Mouse (Mus musculus) intestine, embryonic 15.5 days (tissue): ENCODE data around the gene Chd9. TPM values are rescaled to one million over a fixed set of nuclear protein-coding genes. Genes with fewer than 3 reads are reported as not detected.

Source experiments
- ATAC-seq: fragments of 200-750 bp; cut with Nextera tagmentation; 2 replicates; pipeline ENCODE4 v1.8.0; 2017; ENCODE audit warnings: moderate TSS enrichment, moderate library complexity
- H3K27ac ChIP-seq: fragments of 300-500 bp; sonication (generic); 2 replicates; pipeline ENCODE4 v1.5.1; 2015; ENCODE audit warnings: mild to moderate bottlenecking, inconsistent platforms
- H3K27me3 ChIP-seq: fragments of 300-500 bp; sonication (generic); replicated peaks from 2 replicates; pipeline ENCODE4 v1.6.1; 2015; ENCODE audit warnings: inconsistent platforms
- H3K36me3 ChIP-seq: fragments of 300-500 bp; sonication (generic); 2 replicates; pipeline ENCODE4 v1.6.1; 2015; ENCODE audit warnings: inconsistent platforms
- H3K4me1 ChIP-seq: fragments of 300-500 bp; sonication (generic); replicated peaks from 2 replicates; pipeline ENCODE4 v1.6.1; 2015; ENCODE audit warnings: inconsistent platforms
- H3K4me2 ChIP-seq: fragments of 300-500 bp; sonication (generic); replicated peaks from 2 replicates; pipeline ENCODE4 v1.6.1; 2015; ENCODE audit warnings: mild to moderate bottlenecking, inconsistent platforms
- H3K4me3 ChIP-seq: fragments of 300-500 bp; sonication (generic); replicated peaks from 2 replicates; pipeline ENCODE4 v1.5.1; 2015; ENCODE audit warnings: inconsistent platforms
- H3K9ac ChIP-seq: fragments of 300-500 bp; sonication (generic); 2 replicates; pipeline ENCODE4 v1.6.1; 2015; ENCODE audit warnings: inconsistent platforms
- H3K9me3 ChIP-seq: fragments of 300-500 bp; sonication (generic); 2 replicates; pipeline ENCODE4 v1.6.1; 2016; ENCODE audit warnings: inconsistent platforms
- WGBS: fragments of 180-500 bp; shearing (Covaris S2); methylation state at CpG from one replicate; pipeline ENCODE4 v1.1.7; 2015; 5-methylcytosine and 5-hydroxymethylcytosine counted together
- polyA plus RNA-seq: library from polyadenylated mRNA; unstranded; fragments of >200 nt; fragmentation: Nextera tagmentation; extraction: Ambion mirVana; gene quantifications from 2 replicates; pipeline ENCODE4 v1.2.1, GENCODE M21; 2015

Chd9 gene
- polyA plus RNA-seq, 1 experiment from 2014 or later = 154 TPM

- WGBS = 70% methylated on average over 4 of the region's 4 CpGs
- Histone ChIP-seq H3K27ac (no peak overlapping the region), H3K36me3 (no peaks in the 10 kb centered on the region), H3K9ac (no peak overlapping the region), H3K9me3 (no peaks in the 10 kb centered on the region), H3K4me1 (no peaks in the 10 kb centered on the region), H3K4me3 (no peak overlapping the region), H3K4me2 (no peak overlapping the region), H3K27me3 (no peaks in the 10 kb centered on the region)
- ATAC-seq = no peak
These were observed 115.6 kb downstream of the Chd9 start for GRCm38 (mm10) chr8:90943770-90944169.

GRCm38 (mm10) chr8:90954802-90955760 lies 126.9 kb downstream of the Chd9 start:
- Histone ChIP-seq H3K27me3 (no peaks in the 10 kb centered on the region), H3K36me3 (no peaks in the 10 kb centered on the region), H3K4me3 (peak overlapping the region; percentile 41), H3K4me1 (0 out of 2 replicates have a peak, but pooled peaks cover 3% of the 10 kb centered on the region), H3K9me3 (no peaks in the 10 kb centered on the region), H3K27ac (peak overlapping the region; percentile 94), H3K9ac (peak overlapping the region; percentile 56), H3K4me2 (peak overlapping the region; percentile 62)
- 1% methylated on average over 21 of the region's 21 CpGs for WGBS
- peak; percentile 93 for ATAC-seq

- Histone ChIP-seq H3K27ac (peak overlapping the region; percentile 94; the same call in 1 of the 2 replicates), H3K27me3 (no peaks in the 10 kb centered on the region), H3K9me3 (no peaks in the 10 kb centered on the region), H3K9ac (peak overlapping the region; percentile 56; the same call in 1 of the 2 replicates), H3K4me3 (peak overlapping the region; percentile 41), H3K36me3 (no peaks in the 10 kb centered on the region), H3K4me2 (peak overlapping the region; percentile 62), H3K4me1 (peaks cover 6% of the 10 kb centered on the region)
- no peak for ATAC-seq
These were observed 127.6 kb downstream of the Chd9 start for GRCm38 (mm10) chr8:90955761-90956136.

- 51% methylated on average over 9 of the region's 9 CpGs for WGBS
- H3K9me3 ChIP-seq = no peaks in the 10 kb centered on the region
- H3K36me3 ChIP-seq = no peaks in the 10 kb centered on the region
- no peak for ATAC-seq
- peaks cover 9% of the 10 kb centered on the region for H3K4me1 ChIP-seq
- peak overlapping the region; percentile 11; the same call in 1 of the 2 replicates for H3K9ac ChIP-seq
- no peak overlapping the region for H3K27ac ChIP-seq
- H3K4me3 ChIP-seq = peak overlapping the region; percentile 25
- peak overlapping the region; percentile 54 for H3K4me2 ChIP-seq
- no peaks in the 10 kb centered on the region for H3K27me3 ChIP-seq
These were observed 128.2 kb downstream of the Chd9 start for GRCm38 (mm10) chr8:90956390-90956789.

GRCm38 (mm10) chr8:90957711-90958110 lies 129.6 kb downstream of the Chd9 start:
- peaks cover 9% of the 10 kb centered on the region for H3K4me1 ChIP-seq
- no peaks in the 10 kb centered on the region for H3K36me3 ChIP-seq
- H3K9ac ChIP-seq = no peak overlapping the region
- H3K27me3 ChIP-seq = no peaks in the 10 kb centered on the region
- no peak for ATAC-seq
- H3K27ac ChIP-seq = no peak overlapping the region
- no peaks in the 10 kb centered on the region for H3K9me3 ChIP-seq
- no peak overlapping the region for H3K4me3 ChIP-seq
- H3K4me2 ChIP-seq = no peak overlapping the region; the same call in 1 of the 2 replicates

- H3K9me3 ChIP-seq = no peaks in the 10 kb centered on the region
- H3K4me1 ChIP-seq = peaks cover 9% of the 10 kb centered on the region
- ATAC-seq = no peak
- 87% methylated on average over 4 of the region's 4 CpGs for WGBS
- no peaks in the 10 kb centered on the region for H3K27me3 ChIP-seq
- H3K4me3 ChIP-seq = no peak overlapping the region
- H3K4me2 ChIP-seq = no peak overlapping the region
- no peak overlapping the region for H3K27ac ChIP-seq
- H3K9ac ChIP-seq = no peak overlapping the region
- H3K36me3 ChIP-seq = no peaks in the 10 kb centered on the region
These were observed 131.6 kb downstream of the Chd9 start for GRCm38 (mm10) chr8:90959721-90960120.

- Histone ChIP-seq H3K9me3 (no peaks in the 10 kb centered on the region), H3K4me1 (peaks cover 6% of the 10 kb centered on the region), H3K9ac (no peak overlapping the region), H3K36me3 (no peaks in the 10 kb centered on the region), H3K4me3 (no peak overlapping the region), H3K4me2 (no peak overlapping the region), H3K27ac (no peak overlapping the region), H3K27me3 (no peaks in the 10 kb centered on the region)
- WGBS = 62% methylated on average over 4 of the region's 4 CpGs
- no peak for ATAC-seq
These were observed 133.5 kb downstream of the Chd9 start for GRCm38 (mm10) chr8:90961603-90962002.

- no peak overlapping the region for H3K4me2 ChIP-seq
- no peak for ATAC-seq
- 91% methylated on average over 2 of the region's 2 CpGs for WGBS
- no peaks in the 10 kb centered on the region for H3K36me3 ChIP-seq
- no peaks in the 10 kb centered on the region for H3K27me3 ChIP-seq
- H3K4me1 ChIP-seq = peaks cover 6% of the 10 kb centered on the region
- H3K4me3 ChIP-seq = no peak overlapping the region
- no peak overlapping the region for H3K9ac ChIP-seq
- no peak overlapping the region for H3K27ac ChIP-seq
- H3K9me3 ChIP-seq = no peaks in the 10 kb centered on the region
These were observed 135.9 kb downstream of the Chd9 start for GRCm38 (mm10) chr8:90964044-90964443.

GRCm38 (mm10) chr8:90965467-90966170 lies 137.5 kb downstream of the Chd9 start:
- Histone ChIP-seq H3K9ac (no peak overlapping the region), H3K9me3 (no peaks in the 10 kb centered on the region), H3K4me2 (no peak overlapping the region), H3K4me3 (no peak overlapping the region), H3K36me3 (no peaks in the 10 kb centered on the region), H3K27me3 (no peaks in the 10 kb centered on the region), H3K4me1 (peaks cover 4% of the 10 kb centered on the region), H3K27ac (no peak overlapping the region)
- 90% methylated on average over 9 of the region's 9 CpGs for WGBS
- no peak for ATAC-seq

- 94% methylated on average over 4 of the region's 4 CpGs for WGBS
- peak; percentile 36; the same call in 1 of the 2 replicates for ATAC-seq
- no peaks in the 10 kb centered on the region for H3K9me3 ChIP-seq
- no peak overlapping the region for H3K9ac ChIP-seq
- no peaks in the 10 kb centered on the region for H3K27me3 ChIP-seq
- H3K4me3 ChIP-seq = no peak overlapping the region
- H3K4me1 ChIP-seq = no peaks in the 10 kb centered on the region
- no peaks in the 10 kb centered on the region for H3K36me3 ChIP-seq
- no peak overlapping the region for H3K27ac ChIP-seq
- no peak overlapping the region for H3K4me2 ChIP-seq
These were observed 140.2 kb downstream of the Chd9 start for GRCm38 (mm10) chr8:90968307-90968706.

GRCm38 (mm10) chr8:90976960-90977371 lies 148.8 kb downstream of the Chd9 start:
- no peaks in the 10 kb centered on the region for H3K27me3 ChIP-seq
- no peaks in the 10 kb centered on the region for H3K9me3 ChIP-seq
- H3K9ac ChIP-seq = no peak overlapping the region
- H3K4me1 ChIP-seq = no peaks in the 10 kb centered on the region
- peaks cover 4% of the 10 kb centered on the region; the same call in 1 of the 2 replicates for H3K36me3 ChIP-seq
- WGBS = 65% methylated on average over 8 of the region's 8 CpGs
- no peak for ATAC-seq
- H3K4me3 ChIP-seq = no peak overlapping the region
- no peak overlapping the region for H3K27ac ChIP-seq
- no peak overlapping the region for H3K4me2 ChIP-seq

GRCm38 (mm10) chr8:90978720-90979119 lies 150.6 kb downstream of the Chd9 start:
- no peak overlapping the region for H3K4me2 ChIP-seq
- no peak overlapping the region for H3K9ac ChIP-seq
- peaks cover 7% of the 10 kb centered on the region for H3K36me3 ChIP-seq
- no peaks in the 10 kb centered on the region for H3K4me1 ChIP-seq
- WGBS = 92% methylated on average over 3 of the region's 3 CpGs
- no peak overlapping the region for H3K4me3 ChIP-seq
- no peaks in the 10 kb centered on the region for H3K9me3 ChIP-seq
- ATAC-seq = no peak
- H3K27me3 ChIP-seq = no peaks in the 10 kb centered on the region
- H3K27ac ChIP-seq = no peak overlapping the region
